Mouse (Mus musculus): Measurements from ENCODE around the gene Acnat1.

DNA sequence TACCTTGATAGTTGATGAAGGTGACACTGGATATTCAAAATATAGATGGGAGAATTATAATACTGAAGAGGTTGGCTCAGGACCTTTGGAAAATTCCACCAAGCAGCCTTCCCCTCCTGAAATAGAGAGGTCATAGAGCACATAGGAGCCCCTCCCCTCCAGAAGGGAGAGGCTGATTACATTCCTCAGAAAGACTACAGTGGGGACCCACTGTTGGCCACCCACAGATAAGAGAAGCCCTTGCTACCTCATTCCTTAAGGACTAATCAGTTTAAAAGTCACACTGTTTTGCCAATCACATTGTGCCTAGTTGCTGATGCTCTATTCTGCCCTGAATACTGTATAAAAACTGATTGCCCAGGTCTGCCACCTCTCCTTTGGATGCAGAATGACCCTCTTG, 871 bp upstream of the Acnat1 start:
- no peak for TF ChIP-seq CTCF (IDR thresholded peaks at IDR 0.05; ENCODE audit: low read depth, low read length)
- TF ChIP-seq POLR2A (IDR thresholded peaks at IDR 0.05; ENCODE audit: insufficient read depth, low read length): no peak
